Mouse (Mus musculus) embryonic facial prominence, embryonic 12.5 days (tissue): ENCODE measurements around the gene Cyp27b1. TPM values are rescaled to one million over a fixed set of nuclear protein-coding genes. Genes with fewer than 3 reads are reported as not detected.

Experiments used
- ATAC-seq: fragments of 200-750 bp; cut with Nextera tagmentation; 2 replicates; pipeline ENCODE4 v1.8.0; 2017; ENCODE audit not compliant: insufficient number of reproducible peaks, insufficient read depth, low FRiP score, low TSS enrichment
- H3K27ac ChIP-seq: fragments of 300-500 bp; sonication (generic); 2 replicates; pipeline ENCODE4 v1.5.1; 2016; ENCODE audit warnings: mild to moderate bottlenecking
- H3K27me3 ChIP-seq: fragments of 300-500 bp; sonication (generic); 2 replicates; pipeline ENCODE4 v1.6.1; 2016; ENCODE audit warnings: mild to moderate bottlenecking, moderate library complexity
- H3K36me3 ChIP-seq: fragments of 300-500 bp; sonication (generic); 2 replicates; pipeline ENCODE4 v1.6.1; 2016; ENCODE audit warnings: mild to moderate bottlenecking
- H3K4me1 ChIP-seq: fragments of 300-500 bp; sonication (generic); 2 replicates; pipeline ENCODE4 v1.6.1; 2016
- H3K4me2 ChIP-seq: fragments of 300-500 bp; sonication (generic); replicated peaks from 2 replicates; pipeline ENCODE4 v1.6.1; 2016; ENCODE audit warnings: mild to moderate bottlenecking, moderate library complexity
- H3K4me3 ChIP-seq: fragments of 300-500 bp; sonication (generic); 2 replicates; pipeline ENCODE4 v1.5.1; 2016; ENCODE audit warnings: mild to moderate bottlenecking
- H3K9ac ChIP-seq: fragments of 300-500 bp; sonication (generic); 2 replicates; pipeline ENCODE4 v1.6.1; 2016; ENCODE audit warnings: mild to moderate bottlenecking, moderate library complexity
- H3K9me3 ChIP-seq: fragments of 300-500 bp; sonication (generic); 2 replicates; pipeline ENCODE4 v1.6.1; 2016; ENCODE audit warnings: mild to moderate bottlenecking, moderate library complexity
- WGBS: fragments of 180-500 bp; shearing (Covaris S2); methylation state at CpG from one replicate; pipeline ENCODE4 v1.1.7; 2016; 5-methylcytosine and 5-hydroxymethylcytosine counted together
- polyA plus RNA-seq: library from polyadenylated mRNA; unstranded; fragments of >200 nt; fragmentation: Nextera tagmentation; extraction: Ambion mirVana; gene quantifications from 2 replicates; pipeline ENCODE4 v1.2.1, GENCODE M21; 2016

Gene Cyp27b1
- polyA plus RNA-seq, 1 experiment from 2014 or later = 0.10 TPM

GRCm38 (mm10) chr10:127062503-127062902 lies 14.5 kb downstream of the Cyp27b1 start:
- Histone ChIP-seq H3K27ac (no peak overlapping the region), H3K4me3 (no peak overlapping the region), H3K27me3 (peaks cover 22% of the 10 kb centered on the region), H3K36me3 (peaks cover 30% of the 10 kb centered on the region), H3K9me3 (no peaks in the 10 kb centered on the region), H3K9ac (no peak overlapping the region), H3K4me2 (no peak overlapping the region), H3K4me1 (peaks cover 21% of the 10 kb centered on the region)
- no peak for ATAC-seq
- 81% methylated on average over 5 of the region's 5 CpGs for WGBS

DNA sequence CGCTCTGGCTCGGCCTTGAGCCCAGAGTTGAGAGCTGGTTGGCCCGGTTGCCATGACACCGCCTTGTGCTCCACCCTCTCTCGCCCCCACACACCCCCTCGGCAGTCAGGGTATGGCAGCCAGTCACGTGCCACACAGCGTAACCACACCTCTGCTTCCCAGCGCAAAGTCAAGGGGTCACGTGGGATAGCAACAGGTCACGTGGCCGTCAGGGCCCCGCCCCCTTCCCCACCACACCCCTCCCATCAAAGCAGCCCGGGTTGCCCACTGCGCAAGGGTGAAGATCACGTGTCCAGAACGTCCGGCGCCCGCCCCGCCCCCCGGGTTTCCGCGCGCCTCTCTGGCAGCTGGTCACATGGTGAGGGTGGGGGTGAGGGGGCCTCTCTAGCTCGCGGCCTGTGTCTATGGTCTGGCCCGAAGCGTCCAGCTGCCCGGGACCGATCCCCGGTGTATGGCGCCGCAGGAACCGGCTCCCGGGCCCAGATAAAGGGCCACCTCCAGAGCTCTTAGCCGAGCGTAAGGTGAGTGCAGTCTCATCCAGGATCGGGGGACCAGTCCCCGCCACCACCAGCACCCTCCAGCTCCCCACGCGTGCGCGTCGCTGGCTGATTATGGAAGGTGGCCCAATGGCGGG lies 15.3 kb downstream of the Cyp27b1 start, which contains the start of gene Cdk4:
Gene Cdk4, plus strand, starts transcription at position 296 of the 634 bp plus-strand sequence.
- 0% methylated on average over 46 of the region's 46 CpGs for WGBS

DNA sequence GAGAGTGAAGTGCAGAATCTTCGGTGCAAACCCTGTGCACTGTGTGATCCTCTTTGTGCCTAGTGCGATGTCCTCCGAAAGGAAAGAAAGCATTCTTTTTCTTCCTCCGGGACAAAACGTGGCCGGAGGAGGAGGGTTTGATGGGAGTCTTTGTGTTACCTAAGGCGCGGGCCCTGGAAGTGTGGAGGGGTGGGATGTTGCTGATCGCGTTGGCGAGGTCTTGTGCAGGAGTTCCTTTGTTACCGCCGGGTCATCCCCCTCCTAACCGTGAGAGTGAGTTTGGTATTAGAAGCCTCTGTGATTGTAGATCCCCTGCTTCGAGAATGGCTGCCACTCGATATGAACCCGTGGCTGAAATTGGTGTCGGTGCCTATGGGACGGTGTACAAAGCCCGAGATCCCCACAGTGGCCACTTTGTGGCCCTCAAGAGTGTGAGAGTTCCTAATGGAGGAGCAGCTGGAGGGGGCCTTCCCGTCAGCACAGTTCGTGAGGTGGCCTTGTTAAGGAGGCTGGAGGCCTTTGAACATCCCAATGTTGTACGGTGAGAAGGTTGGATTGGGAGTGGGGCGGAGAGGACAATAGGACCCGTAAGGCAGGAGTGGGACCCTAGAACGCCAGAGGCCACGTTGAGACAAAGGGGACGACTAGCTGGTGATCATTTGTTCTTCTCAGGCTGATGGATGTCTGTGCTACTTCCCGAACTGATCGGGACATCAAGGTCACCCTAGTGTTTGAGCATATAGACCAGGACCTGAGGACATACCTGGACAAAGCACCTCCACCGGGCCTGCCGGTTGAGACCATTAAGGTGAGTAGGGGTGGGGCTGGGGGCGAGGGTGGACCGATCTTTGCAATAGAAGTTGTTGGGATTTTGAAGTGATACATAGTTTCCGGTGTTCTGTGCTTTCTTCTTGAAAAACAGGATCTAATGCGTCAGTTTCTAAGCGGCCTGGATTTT lies 16.1 kb downstream of the Cyp27b1 start:
- Histone ChIP-seq H3K9ac (peak overlapping the region; percentile 98), H3K9me3 (no peaks in the 10 kb centered on the region), H3K27ac (peak overlapping the region; percentile 72), H3K36me3 (peaks cover 42% of the 10 kb centered on the region), H3K4me3 (peak overlapping the region; percentile 91), H3K27me3 (peaks cover 15% of the 10 kb centered on the region), H3K4me1 (peaks cover 24% of the 10 kb centered on the region), H3K4me2 (peak overlapping the region; percentile 81)
- 13% methylated on average over 37 of the region's 37 CpGs for WGBS
- ATAC-seq = no peak

More for the DNA sequence above, 15.3 kb downstream of the Cyp27b1 start, which contains the start of gene Cdk4:
- peak within 1 kb of the TSS; percentile 72 for H3K27ac ChIP-seq
- H3K9ac ChIP-seq = peak within 1 kb of the TSS; percentile 98
- peaks cover 22% of the 10 kb centered on the region for H3K27me3 ChIP-seq
- peak within 1 kb of the TSS; percentile 81 for H3K4me2 ChIP-seq
- H3K36me3 ChIP-seq = peaks cover 39% of the 10 kb centered on the region
- H3K4me1 ChIP-seq = peaks cover 23% of the 10 kb centered on the region
- no peaks in the 10 kb centered on the region for H3K9me3 ChIP-seq
- H3K4me3 ChIP-seq = peak within 1 kb of the TSS; percentile 91
- peak; percentile 85 for ATAC-seq

DNA sequence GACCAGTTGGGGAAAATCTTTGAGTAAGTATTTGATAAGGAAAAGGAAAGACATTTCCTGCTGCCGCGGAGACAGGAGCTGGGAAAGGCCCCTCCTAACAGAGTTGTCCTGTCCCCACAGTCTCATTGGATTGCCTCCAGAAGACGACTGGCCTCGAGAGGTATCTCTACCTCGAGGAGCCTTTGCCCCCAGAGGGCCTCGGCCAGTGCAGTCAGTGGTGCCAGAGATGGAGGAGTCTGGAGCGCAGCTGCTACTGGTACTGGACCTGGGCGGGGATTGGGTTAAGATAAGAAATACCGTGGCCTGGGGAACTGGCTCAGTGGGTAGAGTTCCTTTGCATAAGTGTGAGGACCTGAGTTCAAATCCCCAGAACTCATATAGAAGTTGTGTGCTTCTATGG lies 17.9 kb downstream of the Cyp27b1 start:
- Histone ChIP-seq H3K27me3 (peaks cover 4% of the 10 kb centered on the region), H3K36me3 (peaks cover 42% of the 10 kb centered on the region), H3K4me3 (no peak overlapping the region), H3K9me3 (no peaks in the 10 kb centered on the region), H3K4me2 (no peak overlapping the region), H3K9ac (no peak overlapping the region), H3K27ac (no peak overlapping the region), H3K4me1 (peaks cover 27% of the 10 kb centered on the region)
- no peak for ATAC-seq
- WGBS = 87% methylated on average over 9 of the region's 9 CpGs

DNA sequence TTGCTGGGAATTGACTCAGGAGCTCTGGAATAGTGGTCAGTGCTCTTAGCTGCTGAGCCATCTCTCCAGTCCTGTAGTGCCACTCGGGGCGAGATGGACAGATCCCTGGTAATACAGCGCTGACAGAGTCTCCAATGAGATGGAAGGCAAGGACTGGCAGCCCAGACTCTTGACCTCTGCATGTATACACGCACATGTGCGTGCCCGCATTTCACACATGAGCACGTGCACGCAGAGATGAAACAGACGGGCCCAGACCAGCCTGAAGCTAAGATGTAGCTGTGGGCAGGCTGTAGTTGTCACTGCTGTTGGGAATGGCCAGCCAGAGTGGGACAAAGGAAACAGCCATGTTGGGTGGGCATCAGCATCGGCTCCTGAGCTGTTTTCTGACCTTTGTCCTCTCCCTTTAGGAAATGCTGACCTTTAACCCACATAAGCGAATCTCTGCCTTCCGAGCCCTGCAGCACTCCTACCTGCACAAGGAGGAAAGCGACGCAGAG lies 18.5 kb downstream of the Cyp27b1 start:
- Histone ChIP-seq H3K4me3 (no peak overlapping the region), H3K4me1 (peaks cover 31% of the 10 kb centered on the region), H3K27ac (peak overlapping the region; percentile 30; the same call in 1 of the 2 replicates), H3K9me3 (no peaks in the 10 kb centered on the region), H3K4me2 (no peak overlapping the region; the same call in 1 of the 2 replicates), H3K36me3 (peaks cover 42% of the 10 kb centered on the region), H3K27me3 (peaks cover under 1% of the 10 kb centered on the region), H3K9ac (no peak overlapping the region)
- 89% methylated on average over 14 of the region's 14 CpGs for WGBS
- no peak for ATAC-seq

- 80% methylated on average over 9 of the region's 9 CpGs for WGBS
- ATAC-seq = no peak
- peaks cover 31% of the 10 kb centered on the region for H3K4me1 ChIP-seq
- no peaks in the 10 kb centered on the region for H3K27me3 ChIP-seq
- H3K4me2 ChIP-seq = peak overlapping the region; percentile 94
- peaks cover 42% of the 10 kb centered on the region for H3K36me3 ChIP-seq
- no peaks in the 10 kb centered on the region for H3K9me3 ChIP-seq
- H3K4me3 ChIP-seq = peak overlapping the region; percentile 68
- peak overlapping the region; percentile 74 for H3K9ac ChIP-seq
- H3K27ac ChIP-seq = peak overlapping the region; percentile 94
These were observed 20.4 kb downstream of the Cyp27b1 start for GRCm38 (mm10) chr10:127068360-127069038.

DNA sequence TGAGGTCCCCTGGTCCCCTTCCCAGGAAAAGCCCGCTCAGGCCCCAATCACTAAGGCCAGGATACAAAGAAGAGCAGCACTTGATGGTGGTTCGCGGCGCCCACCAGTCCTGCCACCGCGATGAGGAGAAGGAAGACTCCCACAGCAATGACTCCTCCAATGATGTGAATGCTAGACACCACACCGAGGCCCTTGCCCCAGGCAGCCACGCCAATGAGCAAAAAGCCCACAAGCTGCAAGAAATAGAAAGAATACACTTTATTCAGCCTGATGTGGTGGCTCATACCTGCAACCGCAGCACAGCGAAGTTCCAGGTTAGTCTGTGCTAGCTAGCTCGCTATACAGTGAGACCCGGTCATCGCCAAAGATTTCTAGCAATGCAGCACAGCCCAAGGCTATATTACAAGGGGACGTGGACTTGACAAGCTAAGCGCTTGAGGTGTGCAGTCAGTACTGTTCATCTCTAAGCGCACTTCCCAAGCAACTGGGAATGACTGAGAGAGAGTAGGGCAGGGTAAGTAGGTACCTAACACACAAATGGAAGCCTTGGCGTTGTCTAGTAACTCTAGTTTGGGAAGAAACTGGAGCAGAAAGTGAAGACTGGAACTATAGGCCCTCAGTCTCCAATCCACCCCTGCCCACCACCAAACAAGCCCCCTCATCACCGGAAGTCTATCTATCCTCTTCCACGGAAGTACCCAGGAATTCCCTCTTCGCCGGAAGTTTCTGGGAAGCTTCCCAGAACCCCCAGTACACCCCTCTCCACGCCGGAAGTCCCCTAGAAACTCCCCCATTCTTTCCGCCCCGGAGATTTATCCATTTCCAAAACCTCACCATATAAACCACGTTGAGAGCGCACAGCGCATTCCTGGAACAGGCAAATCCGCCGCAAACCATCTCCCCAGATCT lies 21.5 kb downstream of the Cyp27b1 start:
- Histone ChIP-seq H3K36me3 (peaks cover 41% of the 10 kb centered on the region), H3K27ac (peak overlapping the region; percentile 94), H3K4me2 (peak overlapping the region; percentile 94), H3K9me3 (no peaks in the 10 kb centered on the region), H3K4me3 (peak overlapping the region; percentile 68), H3K4me1 (peaks cover 31% of the 10 kb centered on the region), H3K9ac (peak overlapping the region; percentile 74), H3K27me3 (no peaks in the 10 kb centered on the region)
- peak; percentile 58; the same call in 1 of the 2 replicates for ATAC-seq
- WGBS = 8% methylated on average over 30 of the region's 30 CpGs

DNA sequence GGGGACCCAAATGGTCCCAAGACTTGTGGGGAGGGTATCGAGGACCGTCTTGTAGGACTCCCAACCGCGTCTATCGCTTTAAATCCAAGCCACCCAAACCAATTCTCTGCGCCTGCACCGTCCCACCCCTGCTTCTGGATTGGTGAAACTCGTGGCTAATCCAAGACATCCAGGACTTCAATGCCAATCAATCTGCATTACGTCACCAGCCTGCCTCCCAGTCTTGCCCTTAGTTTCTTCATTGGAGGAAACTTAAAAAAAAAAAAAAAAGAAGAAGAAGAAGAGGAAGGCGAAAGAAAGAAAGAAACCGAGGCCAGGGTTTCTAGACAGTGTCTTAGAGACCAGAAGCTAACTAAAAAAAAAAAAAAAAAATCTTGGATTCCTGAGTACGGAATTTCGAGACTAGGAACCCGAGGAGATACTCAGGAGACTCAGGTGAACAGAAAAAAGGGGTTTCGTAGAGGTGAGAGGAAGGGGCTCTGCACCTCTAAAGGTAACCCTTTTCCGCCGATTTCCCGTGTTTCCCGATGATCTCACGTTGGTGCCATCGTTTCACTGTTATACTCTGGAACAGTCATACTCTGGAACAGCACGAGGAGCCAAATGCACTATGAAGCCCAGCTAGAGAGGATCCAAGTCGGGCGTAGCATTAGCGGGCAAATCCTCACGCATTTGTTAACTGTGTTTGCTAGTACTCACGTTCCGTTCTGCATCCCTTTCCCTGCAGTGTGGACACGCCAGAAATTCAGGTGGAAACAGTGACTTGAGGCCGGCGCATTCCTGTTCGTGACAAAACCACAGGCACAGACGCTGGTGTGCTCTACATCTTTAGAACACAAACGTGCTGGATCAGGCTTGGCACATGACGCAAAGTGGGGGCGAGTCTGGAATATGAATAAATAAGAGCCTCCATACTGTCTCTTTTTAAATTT lies 22.4 kb downstream of the Cyp27b1 start, which contains the start of gene Tspan31:
Gene Tspan31, minus strand, starts transcription at position 75 of the 932 bp plus-strand sequence.
- Histone ChIP-seq H3K36me3 (peaks cover 32% of the 10 kb centered on the region), H3K4me1 (peaks cover 23% of the 10 kb centered on the region), H3K27me3 (peaks cover 5% of the 10 kb centered on the region; the same call in 1 of the 2 replicates), H3K9me3 (no peaks in the 10 kb centered on the region), H3K27ac (peak within 1 kb of the TSS; percentile 94), H3K4me2 (peak within 1 kb of the TSS; percentile 94), H3K4me3 (peak within 1 kb of the TSS; percentile 68), H3K9ac (peak within 1 kb of the TSS; percentile 74)
- peak; percentile 88 for ATAC-seq
- WGBS = 2% methylated on average over 36 of the region's 36 CpGs

DNA sequence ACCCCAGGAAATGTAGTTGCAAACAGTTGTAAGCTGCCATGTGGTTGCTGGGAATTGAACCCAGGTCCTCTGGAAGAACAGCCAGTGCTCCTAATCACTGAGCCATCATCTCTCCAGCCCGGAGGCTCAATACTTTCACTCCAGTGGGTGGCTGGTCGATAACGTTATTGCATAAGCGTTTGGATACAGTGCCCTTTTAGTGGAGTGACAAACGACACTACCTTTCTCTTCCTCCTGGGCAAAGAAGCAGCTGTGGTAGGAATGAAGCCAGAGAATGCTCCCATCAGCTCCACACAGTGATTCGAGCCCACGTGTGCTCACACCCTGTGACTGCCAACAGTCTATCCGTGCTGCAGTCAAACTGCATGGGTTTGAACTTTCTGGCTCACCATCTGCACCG lies 23.2 kb downstream of the Cyp27b1 start:
- Histone ChIP-seq H3K9ac (peak overlapping the region; percentile 71), H3K27me3 (peaks cover 13% of the 10 kb centered on the region), H3K4me2 (peak overlapping the region; percentile 80), H3K4me1 (peaks cover 23% of the 10 kb centered on the region), H3K4me3 (peak overlapping the region; percentile 68), H3K27ac (no peak overlapping the region), H3K9me3 (no peaks in the 10 kb centered on the region), H3K36me3 (peaks cover 25% of the 10 kb centered on the region)
- 74% methylated on average over 9 of the region's 9 CpGs for WGBS
- ATAC-seq = no peak
